Mouse (Mus musculus): ENCODE results near the gene Bcl6. TPM values are rescaled to one million over a fixed set of nuclear protein-coding genes. Genes with fewer than 3 reads are reported as not detected.

Gene Bcl6
- polyA plus RNA-seq, 1 experiment, result 2.2 TPM

DNA sequence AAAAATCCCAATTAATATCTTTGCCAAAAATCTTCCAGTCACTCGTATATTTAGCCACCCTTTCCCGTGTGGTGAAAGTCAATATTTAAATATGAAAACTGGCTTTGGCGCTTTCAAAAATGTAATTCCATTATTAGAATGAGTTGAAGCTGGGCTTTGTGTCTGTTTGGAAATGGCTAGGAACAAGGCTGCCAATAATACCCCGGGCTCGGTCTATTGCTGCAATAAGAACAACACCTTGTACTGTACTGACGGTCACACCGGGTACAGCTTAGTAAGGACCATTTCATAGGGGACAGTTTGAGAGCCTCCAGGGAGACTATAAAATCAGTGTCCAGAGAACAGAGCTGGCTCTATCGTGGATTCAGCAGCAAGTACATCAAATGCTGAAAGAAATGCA is 17.3 kb upstream of the Bcl6 start:
- no peak for TF ChIP-seq CTCF (IDR thresholded peaks at IDR 0.05; ENCODE audit: control insufficient read depth, insufficient read depth, insufficient replicate concordance, low read depth, low read length)
- TF ChIP-seq POLR2A (IDR thresholded peaks at IDR 0.05; ENCODE audit: control insufficient read depth, low read depth, low read length), result no peak
- H3K27me3 ChIP-seq (ENCODE audit: control insufficient read depth, insufficient read depth, low read length), result no peaks in the 10 kb centered on the region
- H3K27ac ChIP-seq (ENCODE audit: control insufficient read depth, insufficient read depth, low read depth, low read length), result no peak overlapping the region
- no peaks in the 10 kb centered on the region for H3K4me1 ChIP-seq (ENCODE audit: control insufficient read depth, insufficient read depth, low read length)
- no peaks in the 10 kb centered on the region for H3K36me3 ChIP-seq (ENCODE audit: control insufficient read depth, insufficient read depth, low read length)
- H3K4me3 ChIP-seq (ENCODE audit: control insufficient read depth, low read depth, low read length), result no peak overlapping the region

GRCm38 (mm10) chr16:23997912-23998311 is 9.3 kb upstream of the Bcl6 start:
- Histone ChIP-seq H3K27ac (ENCODE audit: control insufficient read depth, insufficient read depth, low read depth, low read length) (no peak overlapping the region), H3K36me3 (ENCODE audit: control insufficient read depth, insufficient read depth, low read length) (no peaks in the 10 kb centered on the region), H3K27me3 (ENCODE audit: control insufficient read depth, insufficient read depth, low read length) (no peaks in the 10 kb centered on the region), H3K4me1 (ENCODE audit: control insufficient read depth, insufficient read depth, low read length) (0 out of 2 replicates have a peak, but pooled peaks cover 2% of the 10 kb centered on the region), H3K4me3 (ENCODE audit: control insufficient read depth, low read depth, low read length) (peak overlapping the region; percentile 61)
- TF ChIP-seq POLR2A (IDR thresholded peaks at IDR 0.05; ENCODE audit: control insufficient read depth, low read depth, low read length) (no peak), CTCF (IDR thresholded peaks at IDR 0.05; ENCODE audit: control insufficient read depth, insufficient read depth, insufficient replicate concordance, low read depth, low read length) (no peak)

- no peak for TF ChIP-seq POLR2A (IDR thresholded peaks at IDR 0.05; ENCODE audit: control insufficient read depth, low read depth, low read length)
- Histone ChIP-seq H3K36me3 (ENCODE audit: control insufficient read depth, insufficient read depth, low read length) (no peaks in the 10 kb centered on the region), H3K27me3 (ENCODE audit: control insufficient read depth, insufficient read depth, low read length) (no peaks in the 10 kb centered on the region), H3K4me3 (ENCODE audit: control insufficient read depth, low read depth, low read length) (peak overlapping the region; percentile 45; the same call in 1 of the 2 replicates), H3K27ac (ENCODE audit: control insufficient read depth, insufficient read depth, low read depth, low read length) (no peak overlapping the region), H3K4me1 (ENCODE audit: control insufficient read depth, insufficient read depth, low read length) (0 out of 2 replicates have a peak, but pooled peaks cover 2% of the 10 kb centered on the region)
These were observed 8.6 kb upstream of the Bcl6 start for GRCm38 (mm10) chr16:23997228-23997627.

DNA sequence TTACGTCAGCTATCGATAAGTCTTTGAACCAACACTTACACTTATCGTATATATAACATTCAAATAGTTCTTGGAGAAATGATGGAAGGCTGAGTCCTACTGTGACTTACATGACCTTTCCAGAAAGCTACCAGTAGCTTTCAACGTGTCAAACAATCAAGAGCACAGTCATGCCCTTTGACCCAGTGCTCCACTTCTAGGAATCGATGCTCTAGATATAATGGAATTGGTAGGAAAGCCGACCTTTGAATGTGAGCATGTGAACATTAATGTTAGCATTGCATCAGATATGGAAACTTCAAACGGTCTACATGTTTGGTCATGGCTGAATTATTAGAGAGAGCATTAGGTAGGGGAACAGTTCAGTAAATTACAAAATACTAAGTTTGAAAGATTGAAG is 7.7 kb upstream of the Bcl6 start:
- TF ChIP-seq POLR2A (IDR thresholded peaks at IDR 0.05; ENCODE audit: control insufficient read depth, low read depth, low read length), result no peak
- H3K36me3 ChIP-seq (ENCODE audit: control insufficient read depth, insufficient read depth, low read length), result no peaks in the 10 kb centered on the region
- H3K4me1 ChIP-seq (ENCODE audit: control insufficient read depth, insufficient read depth, low read length), result 0 out of 2 replicates have a peak, but pooled peaks cover 2% of the 10 kb centered on the region
- no peaks in the 10 kb centered on the region for H3K27me3 ChIP-seq (ENCODE audit: control insufficient read depth, insufficient read depth, low read length)
- H3K4me3 ChIP-seq (ENCODE audit: control insufficient read depth, low read depth, low read length), result peak overlapping the region; percentile 27; the same call in 1 of the 2 replicates
- H3K27ac ChIP-seq (ENCODE audit: control insufficient read depth, insufficient read depth, low read depth, low read length), result no peak overlapping the region

DNA sequence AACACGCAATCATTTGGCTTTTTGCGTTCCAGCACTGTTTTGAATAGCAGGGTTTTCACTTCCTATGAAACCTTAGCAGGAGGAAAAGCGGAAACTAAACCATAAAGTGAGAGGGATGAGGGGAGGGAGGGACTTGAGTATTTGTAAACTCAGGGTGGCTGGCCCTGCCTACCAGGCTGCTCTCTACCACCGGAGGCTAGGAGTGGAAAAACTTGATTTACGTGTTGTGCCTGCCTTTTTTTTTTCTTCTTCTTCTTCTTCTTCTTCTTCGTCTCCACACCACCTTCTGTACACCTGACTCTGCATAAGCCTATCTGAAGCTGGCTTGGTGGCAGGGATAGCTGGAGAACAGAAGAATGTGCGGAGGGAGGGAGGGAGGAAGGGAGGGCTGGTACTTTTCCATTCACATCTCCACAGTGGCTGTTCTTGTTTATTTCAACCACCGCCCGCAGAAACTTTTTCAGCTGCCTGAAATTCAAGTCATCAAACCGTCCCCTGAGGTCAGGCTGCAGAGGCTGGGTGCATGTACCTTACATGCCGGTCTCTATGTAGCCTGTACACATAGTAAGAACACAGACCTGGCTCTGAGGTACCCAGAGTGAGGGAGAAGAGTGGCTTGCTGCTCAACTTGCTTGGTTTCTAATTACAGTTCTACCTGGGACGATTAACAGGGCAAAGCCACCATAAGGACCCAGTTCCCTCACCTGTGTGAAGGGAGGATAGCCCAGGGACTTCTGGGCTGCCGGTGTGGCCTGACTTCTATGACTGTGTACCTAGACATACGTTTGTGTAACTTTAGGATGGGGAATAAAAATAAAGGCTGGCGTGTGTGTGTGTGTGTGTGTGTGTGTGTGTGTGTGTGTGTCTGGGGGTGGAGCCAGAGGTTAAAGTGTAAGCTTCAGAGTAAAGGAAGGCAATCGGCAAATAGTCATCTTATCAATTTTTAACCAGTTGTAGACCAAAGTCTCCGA is 5.0 kb upstream of the Bcl6 start:
- Histone ChIP-seq H3K27ac (ENCODE audit: control insufficient read depth, insufficient read depth, low read depth, low read length) (no peak overlapping the region), H3K4me3 (ENCODE audit: control insufficient read depth, low read depth, low read length) (peak overlapping the region; percentile 45), H3K36me3 (ENCODE audit: control insufficient read depth, insufficient read depth, low read length) (no peaks in the 10 kb centered on the region), H3K27me3 (ENCODE audit: control insufficient read depth, insufficient read depth, low read length) (no peaks in the 10 kb centered on the region), H3K4me1 (ENCODE audit: control insufficient read depth, insufficient read depth, low read length) (0 out of 2 replicates have a peak, but pooled peaks cover 2% of the 10 kb centered on the region)
- TF ChIP-seq POLR2A (IDR thresholded peaks at IDR 0.05; ENCODE audit: control insufficient read depth, low read depth, low read length) (no peak), CTCF (IDR thresholded peaks at IDR 0.05; ENCODE audit: control insufficient read depth, insufficient read depth, insufficient replicate concordance, low read depth, low read length) (no peak)

DNA sequence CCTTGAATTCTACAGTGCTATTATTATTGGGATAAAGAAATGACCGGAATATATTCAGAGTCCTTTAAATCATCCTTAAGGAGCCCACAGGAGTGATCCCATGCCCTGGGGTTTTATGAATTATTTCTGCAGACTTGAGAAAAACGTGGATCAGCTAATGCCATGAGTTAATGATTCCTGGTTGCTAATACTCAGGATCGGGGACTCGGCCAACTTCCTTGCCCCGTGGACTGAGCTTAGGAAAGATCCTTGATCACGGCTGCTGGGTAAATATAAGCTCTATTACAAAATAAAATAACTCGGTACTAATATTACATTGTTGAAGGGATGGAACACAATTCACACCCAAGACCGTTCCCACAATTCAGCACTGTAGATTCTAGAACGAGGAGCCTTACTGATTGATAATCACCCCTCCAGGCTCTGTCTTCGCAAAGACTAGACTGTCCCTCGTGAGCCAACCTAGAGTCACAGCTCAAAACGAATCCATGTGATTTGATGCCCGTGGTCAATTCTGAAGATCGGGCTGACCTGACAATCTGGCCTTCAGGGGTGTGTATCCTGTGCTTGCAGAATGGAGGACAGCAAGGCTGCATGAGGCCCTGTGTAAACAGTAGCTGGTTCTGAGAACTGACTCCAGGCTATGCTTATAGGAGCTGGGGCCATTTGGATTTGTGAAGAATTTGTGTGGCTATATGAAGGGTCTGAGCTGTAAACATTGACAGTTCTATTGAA is 3.4 kb upstream of the Bcl6 start:
- H3K36me3 ChIP-seq (ENCODE audit: control insufficient read depth, insufficient read depth, low read length), result no peaks in the 10 kb centered on the region
- no peak for TF ChIP-seq POLR2A (IDR thresholded peaks at IDR 0.05; ENCODE audit: control insufficient read depth, low read depth, low read length)
- TF ChIP-seq CTCF (IDR thresholded peaks at IDR 0.05; ENCODE audit: control insufficient read depth, insufficient read depth, insufficient replicate concordance, low read depth, low read length), result no peak
- peaks cover 6% of the 10 kb centered on the region for H3K27me3 ChIP-seq (ENCODE audit: control insufficient read depth, insufficient read depth, low read length)
- H3K4me1 ChIP-seq (ENCODE audit: control insufficient read depth, insufficient read depth, low read length), result peaks cover 3% of the 10 kb centered on the region
- no peak overlapping the region for H3K4me3 ChIP-seq (ENCODE audit: control insufficient read depth, low read depth, low read length)
- no peak overlapping the region for H3K27ac ChIP-seq (ENCODE audit: control insufficient read depth, insufficient read depth, low read depth, low read length)

DNA sequence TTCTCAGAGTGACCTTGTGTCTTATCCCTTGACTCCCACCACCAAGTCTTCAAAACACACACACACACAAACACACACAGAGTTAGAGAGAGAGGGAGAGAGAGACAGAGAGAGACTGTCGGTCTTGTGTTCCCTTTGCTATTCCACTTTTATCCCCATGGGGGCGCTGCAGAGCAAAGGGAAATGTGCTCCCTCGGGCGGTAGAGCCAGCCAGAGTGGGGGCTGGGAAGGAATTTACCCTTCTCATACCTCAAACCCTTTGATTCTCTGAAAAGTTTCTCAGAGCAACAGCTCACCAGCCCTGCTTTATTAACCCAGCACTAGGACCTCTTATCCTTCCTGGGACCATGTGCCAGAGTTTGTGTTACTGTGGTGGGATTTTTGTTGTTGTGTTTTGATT is 2.5 kb upstream of the Bcl6 start:
- Histone ChIP-seq H3K36me3 (ENCODE audit: control insufficient read depth, insufficient read depth, low read length) (no peaks in the 10 kb centered on the region), H3K27ac (ENCODE audit: control insufficient read depth, insufficient read depth, low read depth, low read length) (no peak overlapping the region), H3K4me1 (ENCODE audit: control insufficient read depth, insufficient read depth, low read length) (peaks cover 6% of the 10 kb centered on the region), H3K27me3 (ENCODE audit: control insufficient read depth, insufficient read depth, low read length) (peaks cover 8% of the 10 kb centered on the region), H3K4me3 (ENCODE audit: control insufficient read depth, low read depth, low read length) (no peak overlapping the region)
- TF ChIP-seq CTCF (IDR thresholded peaks at IDR 0.05; ENCODE audit: control insufficient read depth, insufficient read depth, insufficient replicate concordance, low read depth, low read length) (peak; percentile 83; the same call in 1 of the 2 replicates), POLR2A (IDR thresholded peaks at IDR 0.05; ENCODE audit: control insufficient read depth, low read depth, low read length) (no peak)
